16 mouse cellular contexts compared by ENCODE assay signal in genomic region chr9:20979181-20979580, GRCm38 (mm10). TPM values are rescaled to one million over a fixed set of nuclear protein-coding genes. Genes with fewer than 3 reads are reported as not detected.
DNase-seq lines count a peak whose midpoint lies in the region; ATAC-seq and TF ChIP-seq lines count a peak whose summit lies in the region.
"Had no signal": no experiment of that assay in that cellular context is flagged by ENCODE, and none has a peak within 500 bp of the region (broad histone marks: within the 10 kb centered on the region; RNA-seq: fewer than 3 reads in every experiment).

No protein-coding gene starts in this region.

- no peak for ATAC-seq in heart, embryonic 11.5 days (replicated peaks; ENCODE audit: insufficient number of reproducible peaks, low FRiP score, low TSS enrichment)
- ATAC-seq in lung, embryonic 14.5 days (ENCODE audit: insufficient read depth), result no peak
- no peak for ATAC-seq in embryonic facial prominence, embryonic 14.5 days (ENCODE audit: low read depth)
- ATAC-seq in stomach, postnatal 0 days (ENCODE audit: low FRiP score, low TSS enrichment), result no peak
- ATAC-seq: Patski had no signal

- no peak overlapping the region for H3K9ac ChIP-seq in heart, embryonic 11.5 days (ENCODE audit: low read depth, low read length)
- H3K9ac ChIP-seq in lung, embryonic 14.5 days, result no peak overlapping the region
- H3K9ac ChIP-seq in embryonic facial prominence, embryonic 14.5 days (ENCODE audit: low read depth, low read length), result no peak overlapping the region
- H3K9ac ChIP-seq in stomach, postnatal 0 days (ENCODE audit: low read length), result peak overlapping the region; percentile 31; the same call in 1 of the 2 replicates
- H3K9ac ChIP-seq: hindbrain, embryonic 14.5 days; liver, embryonic 13.5 days had no signal

- peaks cover 15% of the 10 kb centered on the region for H3K4me1 ChIP-seq in heart, embryonic 11.5 days (ENCODE audit: control insufficient read depth, insufficient read depth, low read length)
- H3K4me1 ChIP-seq in lung, embryonic 14.5 days (ENCODE audit: insufficient read depth), result peaks cover 9% of the 10 kb centered on the region; the same call in 1 of the 2 replicates
- H3K4me1 ChIP-seq in embryonic facial prominence, embryonic 14.5 days (ENCODE audit: control insufficient read depth, insufficient read depth, low read length), result peaks cover 16% of the 10 kb centered on the region; the same call in 1 of the 2 replicates
- H3K4me1 ChIP-seq in stomach, postnatal 0 days (replicated peaks; ENCODE audit: control insufficient read depth, insufficient read depth), result 0 out of 2 replicates have a peak, but pooled peaks cover 2% of the 10 kb centered on the region

- TF ChIP-seq CTCF in lung, embryonic 14.5 days (IDR thresholded peaks at IDR 0.05; ENCODE audit: low read depth), result no peak
- TF ChIP-seq CTCF in stomach, postnatal 0 days (IDR thresholded peaks at IDR 0.05; ENCODE audit: low read depth), result no peak

- 53% methylated on average over 5 of the region's 5 CpGs for WGBS in heart, embryonic 11.5 days (ENCODE audit: insufficient replicate concordance)
- 44% methylated on average over 5 of the region's 5 CpGs for WGBS in lung, embryonic 14.5 days
- WGBS in embryonic facial prominence, embryonic 14.5 days, result 54% methylated on average over 5 of the region's 5 CpGs
- 51% methylated on average over 5 of the region's 5 CpGs for WGBS in stomach, postnatal 0 days

- no peaks in the 10 kb centered on the region for H3K9me3 ChIP-seq in heart, embryonic 11.5 days (replicated peaks; ENCODE audit: control insufficient read depth, low read length)
- no peaks in the 10 kb centered on the region for H3K9me3 ChIP-seq in lung, embryonic 14.5 days (ENCODE audit: low read depth, low read length)
- H3K9me3 ChIP-seq in embryonic facial prominence, embryonic 14.5 days (ENCODE audit: control insufficient read depth, low read length), result no peaks in the 10 kb centered on the region
- H3K9me3 ChIP-seq in stomach, postnatal 0 days (ENCODE audit: control insufficient read depth, low read length), result no peaks in the 10 kb centered on the region
- H3K9me3 ChIP-seq: forebrain, embryonic 10.5 days; liver, embryonic 13.5 days; midbrain, embryonic 10.5 days had no signal

- H3K36me3 ChIP-seq in heart, embryonic 11.5 days (ENCODE audit: control insufficient read depth, insufficient read depth, low read length), result no peaks in the 10 kb centered on the region
- H3K36me3 ChIP-seq in lung, embryonic 14.5 days (ENCODE audit: insufficient read depth), result no peaks in the 10 kb centered on the region
- no peaks in the 10 kb centered on the region for H3K36me3 ChIP-seq in embryonic facial prominence, embryonic 14.5 days (ENCODE audit: control insufficient read depth, insufficient read depth, low read length)
- H3K36me3 ChIP-seq in stomach, postnatal 0 days (ENCODE audit: control insufficient read depth, insufficient read depth, low read length), result no peaks in the 10 kb centered on the region
- H3K36me3 ChIP-seq: forebrain, embryonic 10.5 days; liver, embryonic 13.5 days; midbrain, embryonic 10.5 days had no signal

- H3K27ac ChIP-seq in heart, embryonic 11.5 days (ENCODE audit: low read depth, low read length), result 0 out of 2 replicates have a peak overlapping the region, but pooled peaks have one; percentile 12
- peak overlapping the region; percentile 54 for H3K27ac ChIP-seq in lung, embryonic 14.5 days (ENCODE audit: low read depth)
- H3K27ac ChIP-seq in embryonic facial prominence, embryonic 14.5 days (replicated peaks; ENCODE audit: low read depth, low read length), result peak overlapping the region; percentile 54; the same call in 1 of the 2 replicates
- H3K27ac ChIP-seq in stomach, postnatal 0 days (replicated peaks), result peak overlapping the region; percentile 56
- H3K27ac ChIP-seq: forebrain, embryonic 10.5 days; hindbrain, embryonic 14.5 days; left cerebral cortex, adult 2 months; midbrain, embryonic 10.5 days had no signal

- no peak for DNase-seq in heart, adult 9 months (ENCODE audit: low spot score in 2 of 2)
- no peak for DNase-seq in lung, embryonic 14.5 days
- no peak for DNase-seq in lung, postnatal 25 days (ENCODE audit: low spot score)
- no peak for DNase-seq in embryonic facial prominence, embryonic 14.5 days (ENCODE audit: low spot score)
- DNase-seq in stomach, postnatal 0 days (ENCODE audit: low spot score), result no peak
- no peak for DNase-seq in retina, embryonic 14.5 days (ENCODE audit: low spot score)
- DNase-seq in thymus, postnatal 10 days (ENCODE audit: low spot score in 2 of 2), result no peak
- DNase-seq: cerebellum, adult 11-12 months; kidney, postnatal 36 days; liver, embryonic 13.5 days had no signal

- H3K4me3 ChIP-seq in heart, embryonic 11.5 days (ENCODE audit: low read depth, low read length), result no peak overlapping the region
- no peak overlapping the region for H3K4me3 ChIP-seq in lung, embryonic 14.5 days (ENCODE audit: low read depth, low read length)
- no peak overlapping the region for H3K4me3 ChIP-seq in embryonic facial prominence, embryonic 14.5 days (ENCODE audit: low read depth, low read length)
- H3K4me3 ChIP-seq in stomach, postnatal 0 days (ENCODE audit: low read depth, low read length), result no peak overlapping the region
- H3K4me3 ChIP-seq: forebrain, embryonic 10.5 days; left cerebral cortex, adult 2 months; liver, embryonic 13.5 days; midbrain, embryonic 10.5 days had no signal

- H3K27me3 ChIP-seq in heart, embryonic 11.5 days (ENCODE audit: control insufficient read depth, insufficient read depth, low read length), result no peaks in the 10 kb centered on the region
- no peaks in the 10 kb centered on the region for H3K27me3 ChIP-seq in lung, embryonic 14.5 days (ENCODE audit: insufficient read depth, low read length)
- no peaks in the 10 kb centered on the region for H3K27me3 ChIP-seq in embryonic facial prominence, embryonic 14.5 days (replicated peaks; ENCODE audit: control insufficient read depth, insufficient read depth, low read length)
- no peaks in the 10 kb centered on the region for H3K27me3 ChIP-seq in stomach, postnatal 0 days (ENCODE audit: control insufficient read depth, insufficient read depth, low read length)

- H3K4me2 ChIP-seq in heart, embryonic 11.5 days, result no peak overlapping the region
- H3K4me2 ChIP-seq in lung, embryonic 14.5 days, result no peak overlapping the region
- no peak overlapping the region for H3K4me2 ChIP-seq in embryonic facial prominence, embryonic 14.5 days (ENCODE audit: low read depth, low read length)
- H3K4me2 ChIP-seq in stomach, postnatal 0 days (replicated peaks; ENCODE audit: low read depth), result no peak overlapping the region
- H3K4me2 ChIP-seq: hindbrain, embryonic 14.5 days; liver, embryonic 13.5 days had no signal

- no peak for TF ChIP-seq EP300 in stomach, postnatal 0 days (optimal IDR thresholded peaks at IDR 0.05)

RNA-seq across cellular contexts. Expression of gene S1pr2, which starts 2.6 kb away (rescaled TPM):
- polyA plus RNA-seq in heart, embryonic 11.5 days (2014; fragmentation: Nextera tagmentation; extraction: Ambion mirVana), result 24.6 and 26.5 TPM in 2 replicates
- 58.0 and 62.3 TPM in 2 replicates for polyA plus RNA-seq in lung, embryonic 14.5 days (2014; fragmentation: Nextera tagmentation; extraction: Ambion mirVana)
- polyA plus RNA-seq in embryonic facial prominence, embryonic 14.5 days (2014; fragmentation: Nextera tagmentation; extraction: Ambion mirVana), result 54.5 and 59.6 TPM in 2 replicates
- polyA plus RNA-seq in stomach, postnatal 0 days (2015; fragmentation: Nextera tagmentation; extraction: Ambion mirVana), result 16.3 and 19.4 TPM in 2 replicates

RNA-seq across cellular contexts. Expression of gene Dnmt1, which starts 19.5 kb away (rescaled TPM):
- 50.5 and 59.3 TPM in 2 replicates for polyA plus RNA-seq in heart, embryonic 11.5 days (2014; fragmentation: Nextera tagmentation; extraction: Ambion mirVana)
- polyA plus RNA-seq in lung, embryonic 14.5 days (2014; fragmentation: Nextera tagmentation; extraction: Ambion mirVana), result 77.0 and 82.1 TPM in 2 replicates
- 46.8 and 56.5 TPM in 2 replicates for polyA plus RNA-seq in embryonic facial prominence, embryonic 14.5 days (2014; fragmentation: Nextera tagmentation; extraction: Ambion mirVana)
- polyA plus RNA-seq in stomach, postnatal 0 days (2015; fragmentation: Nextera tagmentation; extraction: Ambion mirVana), result 17.9 TPM in 2 replicates

RNA-seq across cellular contexts. Expression of gene Mrpl4, which starts 23.4 kb away (rescaled TPM):
- polyA plus RNA-seq in heart, embryonic 11.5 days (2014; fragmentation: Nextera tagmentation; extraction: Ambion mirVana), result 140 and 147 TPM in 2 replicates
- polyA plus RNA-seq in lung, embryonic 14.5 days (2014; fragmentation: Nextera tagmentation; extraction: Ambion mirVana), result 156 and 166 TPM in 2 replicates
- polyA plus RNA-seq in embryonic facial prominence, embryonic 14.5 days (2014; fragmentation: Nextera tagmentation; extraction: Ambion mirVana), result 110 and 119 TPM in 2 replicates
- polyA plus RNA-seq in stomach, postnatal 0 days (2015; fragmentation: Nextera tagmentation; extraction: Ambion mirVana), result 87.3 and 90.2 TPM in 2 replicates

RNA-seq across cellular contexts. Expression of gene Icam1, which starts 36.6 kb away (rescaled TPM):
- 8.1 and 8.5 TPM in 2 replicates for polyA plus RNA-seq in heart, embryonic 11.5 days (2014; fragmentation: Nextera tagmentation; extraction: Ambion mirVana)
- polyA plus RNA-seq in lung, embryonic 14.5 days (2014; fragmentation: Nextera tagmentation; extraction: Ambion mirVana), result 33.6 and 41.5 TPM in 2 replicates
- 18.6 and 20.0 TPM in 2 replicates for polyA plus RNA-seq in embryonic facial prominence, embryonic 14.5 days (2014; fragmentation: Nextera tagmentation; extraction: Ambion mirVana)
- polyA plus RNA-seq in stomach, postnatal 0 days (2015; fragmentation: Nextera tagmentation; extraction: Ambion mirVana), result 9.5 and 11.9 TPM in 2 replicates

RNA-seq across cellular contexts. Expression of gene Icam4, which starts 50.0 kb away (rescaled TPM):
- polyA plus RNA-seq in heart, embryonic 11.5 days (2014; fragmentation: Nextera tagmentation; extraction: Ambion mirVana), result 18.9 and 25.4 TPM in 2 replicates
- polyA plus RNA-seq in lung, embryonic 14.5 days (2014; fragmentation: Nextera tagmentation; extraction: Ambion mirVana), result 1.5 TPM in 2 replicates
- polyA plus RNA-seq in embryonic facial prominence, embryonic 14.5 days (2014; fragmentation: Nextera tagmentation; extraction: Ambion mirVana), result 0.65 and 0.69 TPM in 2 replicates
- polyA plus RNA-seq in stomach, postnatal 0 days (2015; fragmentation: Nextera tagmentation; extraction: Ambion mirVana), result 0.50 and 0.81 TPM in 2 replicates
